Mouse (Mus musculus): ENCODE measurements around the gene Tcf7l1.
A peak's percentile ranks its signal among the peaks of the same experiment; 100 is the strongest.

Gene Tcf7l1

DNA sequence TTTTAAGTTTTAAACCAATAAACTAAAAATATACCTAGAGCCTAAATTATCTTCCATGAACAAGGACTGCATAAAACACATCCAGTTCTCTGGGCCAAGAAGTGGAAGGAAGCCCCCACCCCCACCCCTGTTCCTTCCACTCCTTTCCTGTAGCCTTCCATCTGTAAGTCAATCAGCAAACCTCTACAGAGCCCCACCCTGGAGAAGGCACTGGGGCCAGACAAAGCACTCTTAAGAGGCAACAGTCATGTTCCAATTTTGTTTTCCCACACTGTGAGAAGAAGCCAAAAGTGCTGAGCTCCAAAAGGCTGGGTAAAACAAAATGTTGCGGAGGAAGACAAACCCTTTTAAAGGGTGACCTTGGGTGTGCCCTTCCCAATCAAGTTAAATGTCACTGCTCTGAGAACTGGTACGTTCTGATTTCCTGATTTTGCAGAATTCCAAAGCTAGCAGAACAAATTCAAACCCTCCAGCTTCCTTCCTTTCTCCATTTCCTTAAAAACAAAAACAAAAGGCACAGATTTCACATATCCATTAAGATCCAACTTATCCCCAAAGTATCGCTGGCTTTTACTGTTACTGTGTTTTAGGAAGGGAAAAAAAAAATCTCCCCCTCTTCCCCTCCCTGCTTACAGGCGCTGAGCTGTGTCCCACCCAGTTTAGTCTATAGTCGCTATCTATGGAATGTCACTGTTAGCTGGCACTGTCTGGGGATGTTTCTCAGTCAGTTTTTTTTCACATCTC, 94.8 kb downstream of the Tcf7l1 start:
- no peak for DNase-seq

DNA sequence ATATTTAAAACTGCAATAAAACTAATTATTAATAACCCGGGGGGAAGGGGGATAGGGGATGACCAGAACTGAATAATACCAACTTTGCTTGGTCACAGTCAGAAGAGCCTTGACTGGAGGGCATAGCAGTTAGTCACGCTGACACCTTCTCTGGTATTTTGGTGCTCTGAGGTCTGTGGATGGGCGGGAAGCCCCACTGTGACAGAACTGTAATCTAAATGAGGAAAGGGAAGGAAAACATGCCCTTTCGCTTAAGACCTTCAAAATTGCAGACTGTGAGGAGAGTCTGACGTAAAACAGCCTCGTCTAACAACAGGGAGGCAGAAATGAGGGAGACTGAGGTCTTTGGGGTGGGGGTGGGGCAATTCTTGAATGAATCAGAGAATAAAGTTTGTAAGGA, 96.6 kb downstream of the Tcf7l1 start:
- no peak for DNase-seq

DNA sequence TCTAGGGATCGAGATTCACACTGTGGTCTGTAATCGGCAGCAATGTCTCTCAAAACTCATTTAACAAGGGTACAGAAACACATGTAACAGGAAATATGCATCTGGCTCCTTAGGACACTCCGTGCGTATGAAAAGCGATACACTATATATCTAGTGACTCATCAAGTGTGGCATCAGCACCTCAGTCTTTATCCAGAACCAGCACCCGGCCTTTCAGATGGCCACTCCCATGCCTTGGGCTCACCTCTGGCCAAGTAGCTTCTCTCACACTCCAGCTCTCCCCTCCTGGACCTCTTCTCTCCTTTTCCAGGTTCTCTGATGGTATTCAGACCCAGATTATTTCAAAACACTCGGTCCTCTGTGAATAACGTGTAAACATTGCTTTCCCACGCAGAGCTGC, 97.5 kb downstream of the Tcf7l1 start:
- no peak for DNase-seq

DNA sequence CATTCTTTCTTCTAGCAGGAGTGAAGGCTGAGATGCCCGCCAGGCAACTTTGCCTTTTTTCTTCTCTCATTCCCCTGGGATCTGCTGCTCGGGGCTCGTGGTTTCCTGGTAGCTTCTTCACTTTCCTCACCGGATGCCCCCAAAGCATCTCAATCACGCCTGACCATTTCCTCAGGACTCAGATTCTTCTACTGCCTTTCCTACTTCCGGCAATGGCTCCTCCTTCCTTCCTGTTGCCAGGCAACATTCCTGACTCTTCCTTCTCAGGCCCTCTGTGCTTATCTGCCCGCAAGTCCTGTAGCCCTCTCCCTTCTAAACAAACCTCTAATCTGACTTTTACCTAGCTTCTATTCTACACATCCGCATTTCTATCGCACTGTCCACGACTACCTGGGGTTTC, 98.5 kb downstream of the Tcf7l1 start:
- DNase-seq = no peak

DNA sequence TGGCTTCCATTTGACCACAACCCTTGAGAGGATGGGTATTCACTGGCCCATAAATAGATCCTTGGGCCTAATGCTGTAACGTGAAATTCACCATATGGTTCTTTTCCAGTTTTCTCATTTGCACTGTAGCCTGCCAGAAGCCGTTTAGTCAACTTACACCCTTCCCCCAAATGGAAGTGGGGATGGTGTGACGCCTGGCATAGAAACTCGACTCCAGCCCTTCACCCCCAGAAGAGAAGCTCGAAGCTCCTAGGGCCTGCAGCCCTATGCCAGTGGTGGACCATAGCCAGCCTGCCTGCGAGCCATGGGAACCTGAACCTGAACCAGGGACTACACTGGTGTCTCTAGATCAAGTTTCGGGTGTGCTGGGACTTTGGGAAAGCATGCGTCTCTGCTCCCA, 99.1 kb downstream of the Tcf7l1 start:
- no peak for DNase-seq

DNA sequence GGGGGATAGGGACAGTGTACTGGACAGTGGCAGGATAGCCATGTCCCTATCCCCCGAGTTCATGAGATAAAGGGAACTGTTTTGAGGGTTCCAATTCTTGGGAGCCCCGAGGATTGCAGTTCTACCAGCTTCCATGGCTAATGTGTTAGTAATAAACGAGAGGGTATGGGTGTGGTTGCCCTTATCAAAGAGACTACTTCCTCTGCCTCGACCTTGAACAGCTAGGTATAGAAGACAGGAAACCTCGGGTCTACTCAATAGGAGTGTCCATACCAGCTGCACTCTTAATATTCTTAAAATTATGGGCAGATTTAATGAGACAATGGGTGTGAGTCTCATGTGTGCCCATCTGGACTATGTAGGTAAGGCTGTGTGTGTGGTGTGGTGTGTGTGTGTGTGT, 100.0 kb downstream of the Tcf7l1 start:
- no peak for DNase-seq

DNA sequence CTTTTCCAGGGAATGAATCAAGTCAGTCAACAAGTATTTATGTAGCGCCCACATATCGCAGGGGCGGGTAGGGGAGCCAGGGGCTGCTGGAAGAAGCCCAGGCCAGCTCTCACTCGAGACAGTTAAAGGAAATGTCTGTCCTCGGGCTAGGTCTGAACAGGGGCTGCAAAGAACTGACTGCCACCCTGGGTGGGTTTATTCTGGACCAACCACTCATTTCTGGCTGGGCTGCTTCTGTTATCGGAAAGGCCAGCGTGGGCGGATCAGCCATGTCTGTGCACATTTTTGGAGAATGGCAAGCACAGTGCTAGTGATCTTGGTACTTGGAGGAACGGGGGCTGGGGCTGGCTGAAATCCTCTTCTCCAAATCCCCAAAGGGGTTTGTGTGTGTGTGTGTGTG, 103.9 kb downstream of the Tcf7l1 start:
- no peak for DNase-seq

DNA sequence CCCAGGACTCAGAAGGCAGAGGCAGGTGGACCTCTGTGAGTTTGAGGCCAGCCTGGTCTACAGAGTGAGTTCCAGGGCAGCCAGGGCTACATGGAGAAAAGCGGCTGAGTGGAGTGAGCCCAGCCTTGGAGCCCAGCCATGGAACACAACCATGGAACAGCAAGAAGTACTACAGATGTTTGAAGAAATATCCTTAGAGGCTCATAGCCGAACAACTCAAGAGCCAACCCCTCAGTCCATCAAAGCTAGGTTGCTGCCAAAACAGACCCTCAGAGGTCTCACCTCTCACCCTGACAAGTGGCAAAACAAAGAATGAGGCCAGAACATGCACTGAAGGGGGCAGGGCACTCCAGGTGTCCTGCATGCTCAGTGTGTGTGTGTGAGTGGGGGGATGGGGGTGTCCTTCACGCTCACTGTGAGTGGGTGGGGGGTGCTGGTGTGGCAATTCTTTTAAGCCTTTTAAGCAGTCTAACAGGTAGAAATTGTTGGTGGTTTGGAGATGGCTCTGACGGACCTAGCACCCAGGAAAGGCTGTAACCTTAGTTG, 104.7 kb downstream of the Tcf7l1 start:
- no peak for DNase-seq

DNA sequence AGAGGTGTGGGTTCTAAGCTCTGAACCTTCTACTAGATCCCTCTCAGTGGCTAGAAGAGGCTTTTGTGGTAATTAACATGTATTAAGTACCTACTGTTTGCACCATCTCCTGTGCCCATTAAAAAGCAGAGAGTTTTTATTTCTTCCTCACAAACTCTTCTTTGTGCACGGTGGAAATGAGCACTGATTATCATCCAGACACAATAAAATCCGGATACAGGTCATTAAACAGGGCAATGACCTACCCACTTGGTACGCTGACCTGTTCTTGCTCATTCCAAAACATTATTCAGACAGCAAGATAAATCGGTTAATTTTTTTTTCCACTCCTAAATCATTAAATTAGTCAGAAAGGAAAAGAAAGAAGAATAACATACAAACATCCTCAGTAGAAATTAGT, 106.8 kb downstream of the Tcf7l1 start:
- no peak for DNase-seq

DNA sequence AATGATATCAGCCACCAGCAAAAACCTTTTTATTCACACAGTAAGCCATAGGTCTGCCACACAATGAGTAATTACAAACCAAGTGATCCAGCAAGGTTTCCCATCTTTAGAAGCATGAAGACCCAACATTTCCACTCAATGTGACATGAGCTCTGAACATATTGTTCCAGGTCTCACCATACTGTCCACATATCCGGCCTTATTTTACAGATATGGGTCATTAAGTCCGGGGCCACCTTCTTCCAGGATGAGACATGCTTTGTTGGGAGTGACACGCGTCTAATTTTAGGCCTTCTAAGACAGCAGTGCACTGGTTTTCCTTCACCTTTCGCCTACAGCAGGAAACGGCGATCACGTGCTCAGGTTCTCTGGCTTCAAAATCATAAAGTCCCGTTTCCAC, 108.1 kb downstream of the Tcf7l1 start:
- DNase-seq = no peak

DNA sequence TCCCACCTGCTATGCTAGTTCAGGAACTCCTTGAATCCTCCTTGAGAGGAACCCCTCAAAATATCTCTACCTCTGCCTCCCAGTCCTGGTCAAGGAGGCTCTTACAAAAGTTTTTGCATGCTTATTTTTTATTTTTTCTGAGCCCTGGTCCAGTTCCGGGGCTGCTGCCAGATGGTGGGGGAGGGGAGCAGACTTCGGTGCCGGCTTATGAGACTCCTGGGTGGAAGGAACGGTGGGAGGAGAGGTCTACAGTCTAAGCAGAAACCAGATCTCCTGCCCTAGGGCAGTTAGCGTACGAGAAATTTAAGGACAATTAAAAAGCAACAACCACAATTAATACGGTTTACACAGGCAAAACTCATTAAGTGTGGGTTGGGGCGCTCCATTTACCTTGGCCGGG, 110.4 kb downstream of the Tcf7l1 start:
- DNase-seq = no peak

DNA sequence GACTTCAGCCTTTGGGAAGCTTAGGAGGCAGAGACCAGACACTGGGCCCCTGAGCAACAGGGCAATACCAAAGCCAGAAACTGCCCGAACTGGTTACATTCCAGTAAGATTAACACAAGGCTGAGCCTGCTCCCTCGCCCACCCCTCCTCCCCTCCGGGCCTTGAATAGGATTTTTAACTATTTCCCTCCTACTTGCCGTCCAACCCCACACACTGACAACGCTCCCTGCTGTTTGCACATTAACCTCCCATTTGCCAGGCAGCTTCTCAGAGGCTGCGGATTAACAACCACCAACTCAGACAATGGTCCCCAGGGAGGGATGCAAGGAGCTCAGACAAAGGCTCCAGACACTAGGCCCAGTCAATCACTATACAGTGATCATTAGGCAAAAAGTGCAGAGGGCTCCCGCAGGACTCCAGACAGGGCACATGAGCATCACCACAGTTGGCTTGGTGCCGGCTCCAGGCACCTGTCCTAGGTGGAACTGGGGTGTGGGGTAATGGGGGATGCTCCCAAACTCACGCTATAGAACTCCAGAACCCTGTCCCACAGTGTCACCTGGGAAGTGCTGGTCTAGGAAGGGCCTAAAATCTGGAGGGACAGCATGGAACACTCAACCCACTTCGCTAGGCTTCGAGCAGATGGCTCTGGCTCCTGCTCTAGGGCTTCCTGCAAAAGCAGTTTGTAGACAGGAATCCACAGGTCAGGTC, 111.4 kb downstream of the Tcf7l1 start:
- DNase-seq = no peak

DNA sequence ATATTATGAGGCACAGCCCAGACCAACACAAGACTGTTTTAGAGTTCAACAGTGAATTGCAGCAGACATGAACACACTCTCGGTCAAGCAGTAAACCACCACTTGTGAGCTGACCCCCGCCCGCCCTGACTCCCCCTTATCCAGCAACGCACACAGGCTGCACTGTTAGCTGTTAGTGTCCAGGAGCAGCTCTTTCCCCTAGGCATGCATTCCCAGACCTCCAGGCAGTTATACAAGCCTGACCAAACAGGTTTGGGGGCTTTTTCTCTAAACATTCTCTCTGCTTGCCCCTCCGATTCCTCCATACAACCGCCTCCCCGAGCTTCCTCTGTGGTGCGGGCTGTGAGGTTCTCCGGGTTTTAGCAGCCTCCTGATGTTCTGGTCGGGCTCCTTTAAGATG, 112.0 kb downstream of the Tcf7l1 start:
- no peak for DNase-seq

DNA sequence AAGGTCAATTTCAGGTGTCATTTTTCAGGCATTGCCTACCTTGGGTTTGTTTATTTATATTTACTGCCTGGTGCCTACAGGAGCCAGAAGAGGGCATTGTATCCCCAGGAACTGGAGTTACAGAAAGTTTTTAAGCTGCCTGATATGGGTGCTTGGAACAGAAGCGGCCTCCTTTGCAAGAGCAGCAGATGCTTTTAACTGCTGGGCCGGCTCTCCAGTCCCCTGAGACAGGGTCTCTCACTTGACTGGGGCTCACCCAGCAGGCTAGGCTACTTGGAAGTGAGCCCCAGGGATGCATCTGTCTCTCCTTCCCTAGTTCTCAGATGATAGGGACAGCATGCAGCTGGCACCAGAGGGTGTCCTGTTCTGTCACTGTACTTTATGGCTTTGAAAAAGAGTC, 112.7 kb downstream of the Tcf7l1 start:
- DNase-seq = no peak

DNA sequence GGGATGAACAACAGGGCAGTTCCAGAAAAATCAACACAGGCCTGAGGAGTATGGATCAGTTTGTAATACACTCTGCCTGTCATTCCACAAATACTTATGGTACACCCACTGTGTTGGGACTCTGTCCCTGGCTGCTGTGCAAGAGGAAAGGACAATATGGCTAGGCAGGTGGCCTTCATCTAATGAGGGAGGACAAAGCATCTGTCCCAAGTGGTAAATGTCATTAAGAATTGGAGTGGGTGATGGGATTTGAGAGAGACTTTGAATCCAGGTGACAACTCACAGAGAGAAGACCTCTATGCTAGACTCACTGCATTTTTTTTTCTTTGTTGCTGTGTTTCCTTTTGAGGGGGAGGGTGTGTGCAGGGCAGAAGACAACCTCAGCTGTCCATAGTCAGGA, 115.3 kb downstream of the Tcf7l1 start:
- DNase-seq = no peak

DNA sequence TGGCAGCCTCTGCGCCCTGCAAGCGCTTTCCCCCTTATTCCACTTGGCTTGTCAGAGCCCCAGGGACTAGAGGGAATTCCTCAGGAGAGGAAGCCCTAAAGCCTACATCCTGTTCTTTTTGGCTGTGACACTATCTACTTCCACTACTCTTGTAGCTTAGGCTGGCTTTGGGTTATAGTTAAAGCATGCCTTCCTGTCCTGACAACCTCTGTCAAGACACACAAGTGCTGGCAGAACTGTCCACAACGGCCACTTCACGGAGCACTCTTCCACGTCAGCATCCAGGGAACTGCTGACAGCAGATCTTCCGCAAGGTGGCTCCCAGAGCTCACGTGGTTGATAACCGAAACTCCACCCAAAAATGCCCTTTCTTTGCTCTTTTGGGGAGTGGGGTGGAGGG, 117.9 kb downstream of the Tcf7l1 start:
- DNase-seq = no peak

DNA sequence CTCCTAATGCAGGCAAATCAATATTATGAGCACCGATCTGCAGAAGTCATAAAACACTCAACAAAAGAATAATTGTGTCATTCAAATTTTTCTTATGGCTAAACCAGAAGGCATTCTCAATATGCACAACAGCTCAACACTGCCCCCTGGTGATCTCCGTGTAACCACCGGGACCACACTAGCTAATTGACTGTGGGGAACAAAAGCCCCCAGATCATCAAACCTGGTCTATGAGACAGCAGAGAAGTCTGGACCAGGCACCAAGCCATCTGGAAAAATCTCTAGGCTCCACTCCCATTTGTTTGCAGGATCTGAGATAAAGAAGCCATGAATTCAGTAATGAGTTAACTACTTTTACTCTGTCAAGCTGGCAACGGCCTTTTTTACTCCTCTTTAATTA, 122.0 kb downstream of the Tcf7l1 start:
- DNase-seq = peak; percentile 16 to 17

DNA sequence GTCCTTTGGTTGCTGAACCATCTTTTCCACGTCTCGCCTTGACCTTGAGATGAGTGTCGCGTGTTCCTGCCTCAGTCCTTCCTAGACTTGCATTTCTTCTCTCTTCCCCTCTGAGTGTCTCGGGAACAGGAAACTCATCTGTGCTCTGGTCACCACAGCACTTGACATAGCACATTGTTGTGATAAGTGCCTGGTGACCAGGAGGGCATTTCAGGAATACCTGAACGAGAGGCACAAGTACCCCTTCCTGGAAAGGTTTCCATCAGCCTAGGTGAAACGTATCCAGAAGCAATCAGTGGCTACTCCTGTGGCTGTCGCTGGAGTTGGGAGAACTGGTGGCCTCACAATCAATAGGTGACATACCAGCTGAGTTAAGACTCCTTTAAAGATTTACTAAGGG, 124.8 kb downstream of the Tcf7l1 start:
- no peak for DNase-seq

DNA sequence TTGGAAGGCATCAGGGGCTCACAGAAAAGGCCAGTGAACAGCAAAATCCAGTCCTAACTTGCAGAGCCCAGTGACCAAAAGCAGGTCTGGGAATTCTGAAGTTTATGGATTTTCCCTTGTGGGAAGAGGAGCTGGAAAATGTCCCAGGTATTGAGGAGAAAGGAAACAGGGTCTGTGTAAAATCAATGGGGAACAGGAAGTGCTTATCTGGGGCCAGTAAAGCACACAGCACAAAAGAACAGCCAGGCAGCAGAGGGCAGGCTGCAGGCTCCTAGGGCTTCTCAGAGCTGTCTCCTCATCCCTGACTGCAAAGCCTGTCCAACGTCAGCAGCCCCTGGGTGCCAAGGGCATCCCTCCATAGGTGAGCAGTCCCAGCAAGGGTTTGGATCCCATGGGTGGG, 126.1 kb downstream of the Tcf7l1 start:
- DNase-seq = no peak

DNA sequence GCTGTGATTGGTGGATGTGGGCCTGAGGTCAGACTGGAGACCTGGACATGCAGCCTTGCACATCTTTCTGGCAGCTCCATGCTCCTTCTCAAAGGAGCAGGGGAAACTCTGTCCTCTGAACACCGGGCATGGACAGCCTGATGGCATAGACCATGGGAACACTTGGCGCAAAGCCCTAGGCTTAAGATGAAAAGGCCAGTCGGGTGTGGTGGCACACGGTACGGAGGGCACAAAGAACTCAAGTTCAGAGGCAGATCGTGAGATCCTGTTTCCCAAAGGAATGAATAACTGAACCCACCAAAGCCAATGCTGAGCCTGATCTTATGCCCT, 128.7 kb downstream of the Tcf7l1 start:
- DNase-seq = no peak

DNA sequence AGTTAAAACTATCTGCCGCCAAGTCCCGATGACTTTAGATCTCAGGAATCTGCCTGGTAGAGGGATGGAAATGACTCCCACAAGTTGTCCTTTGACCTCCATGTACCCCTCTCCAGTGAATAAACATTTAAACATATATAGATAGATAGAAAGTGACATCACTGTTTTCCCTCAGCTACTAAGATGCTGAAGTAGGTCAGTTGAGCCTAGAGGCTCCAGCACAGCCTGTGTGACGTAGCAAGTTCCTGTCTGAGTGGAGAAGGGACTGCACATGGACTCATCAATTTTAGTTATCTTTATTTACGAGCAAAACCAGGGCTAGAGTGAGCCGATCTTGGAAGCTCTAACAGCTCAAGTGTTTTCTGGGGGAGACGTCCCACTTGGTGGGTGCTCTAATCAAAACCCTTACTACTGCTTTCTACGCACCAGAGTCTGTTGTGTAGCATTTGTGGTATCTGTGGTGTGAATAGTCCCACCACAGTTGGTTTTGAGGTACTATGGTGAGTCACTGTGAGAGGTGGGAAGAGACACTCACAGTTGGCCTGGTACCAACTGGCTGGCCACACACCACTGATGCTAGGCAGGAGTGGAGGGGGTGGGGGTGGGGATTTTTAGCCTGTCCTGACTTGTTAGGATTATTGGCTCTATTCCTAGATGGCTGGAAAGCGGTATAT, 129.2 kb downstream of the Tcf7l1 start:
- DNase-seq = no peak

DNA sequence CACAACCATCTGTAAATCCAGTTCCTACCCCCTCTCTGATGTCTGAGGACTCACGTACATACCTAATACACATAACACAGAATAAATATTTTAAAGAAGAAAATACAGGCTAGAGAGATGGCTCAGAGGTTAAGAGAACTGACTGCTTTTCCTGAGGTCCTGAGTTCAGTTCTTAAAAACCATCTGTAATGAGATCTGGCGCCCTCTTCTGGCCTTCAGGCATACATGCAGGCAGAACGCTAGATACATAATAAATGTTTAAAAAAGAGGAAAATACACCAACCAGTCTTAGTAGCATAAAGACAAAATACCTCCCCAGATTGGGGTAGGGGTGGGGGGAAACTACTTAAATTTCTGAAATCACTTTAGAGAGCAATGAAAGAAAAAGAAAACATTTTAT, 131.0 kb downstream of the Tcf7l1 start:
- no peak for DNase-seq

DNA sequence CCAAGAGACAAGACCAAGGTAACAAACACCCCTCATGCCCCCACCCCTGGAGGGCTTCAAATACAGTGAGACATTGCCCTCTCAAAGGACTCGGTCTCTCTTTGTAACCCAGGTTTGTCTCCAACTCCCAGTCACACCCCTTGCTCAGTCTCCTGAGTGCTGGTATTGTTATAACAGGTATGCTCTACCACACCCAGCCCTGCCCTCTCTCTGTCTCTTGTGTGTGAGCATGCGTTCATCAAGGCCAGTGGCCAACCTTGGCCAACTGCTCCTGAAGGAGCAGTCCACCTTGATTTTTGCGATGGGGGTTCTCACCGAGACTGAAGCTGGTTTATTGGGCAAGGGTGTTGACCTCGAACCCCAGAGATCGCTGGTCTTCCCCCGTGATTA, 133.0 kb downstream of the Tcf7l1 start:
- no peak for DNase-seq

All from cerebellum, adult 18-20 months (tissue).